Mouse (Mus musculus) E14TG2a.4 (cell line): ENCODE results near the gene Grip1.

Source experiments
- H3K27me3 ChIP-seq: 2 replicates; pipeline ENCODE4 v1.6.1; 2014; ENCODE audit warnings: low read length, control low read depth; ENCODE audit not compliant: insufficient read depth
- H3K36me3 ChIP-seq: 2 replicates; pipeline ENCODE4 v1.6.1; 2014; ENCODE audit warnings: low read length, control low read depth; ENCODE audit not compliant: insufficient read depth
- H3K4me1 ChIP-seq: replicated peaks from 2 replicates; pipeline ENCODE4 v1.6.1; 2014; ENCODE audit warnings: low read depth, low read length, control low read depth
- H3K4me3 ChIP-seq: replicated peaks from 2 replicates; pipeline ENCODE4 v1.5.1; 2014; ENCODE audit warnings: mild to moderate bottlenecking, low read length
- H3K9me3 ChIP-seq: 2 replicates; pipeline ENCODE4 v1.6.1; 2014; ENCODE audit warnings: low read length, control low read depth
- CTCF ChIP-seq: conservative IDR thresholded peaks from 2 replicates; pipeline ENCODE4 v1.5.1; 2014; ENCODE audit warnings: low read length
- NANOG ChIP-seq: IDR thresholded peaks from 2 replicates; pipeline ENCODE4 v1.6.1; 2014; ENCODE audit warnings: borderline replicate concordance, low read length, mixed read lengths
- POU5F1 ChIP-seq: IDR thresholded peaks from 2 replicates; pipeline ENCODE4 v1.6.1; 2014; ENCODE audit warnings: low read length, borderline replicate concordance

The Grip1 gene

GRCm38 (mm10) chr10:119834122-119834521 lies 380.5 kb downstream of the Grip1 start:
- H3K36me3 ChIP-seq, result no peaks in the 10 kb centered on the region
- no peak for TF ChIP-seq POU5F1
- no peak for TF ChIP-seq NANOG
- no peak for TF ChIP-seq CTCF
- H3K27me3 ChIP-seq, result no peaks in the 10 kb centered on the region
- no peak overlapping the region for H3K4me3 ChIP-seq
- peaks cover 32% of the 10 kb centered on the region for H3K4me1 ChIP-seq
- peaks cover 20% of the 10 kb centered on the region for H3K9me3 ChIP-seq

- Histone ChIP-seq H3K9me3 (no peaks in the 10 kb centered on the region), H3K4me1 (peaks cover 22% of the 10 kb centered on the region), H3K36me3 (no peaks in the 10 kb centered on the region), H3K27me3 (0 out of 2 replicates have a peak, but pooled peaks cover 2% of the 10 kb centered on the region), H3K4me3 (peak overlapping the region; percentile 51; the same call in 1 of the 2 replicates)
- TF ChIP-seq POU5F1 (no peak), CTCF (no peak), NANOG (no peak)
Measured at GRCm38 (mm10) chr10:119839645-119840044, 386.0 kb downstream of the Grip1 start.

- Histone ChIP-seq H3K4me1 (peaks cover 19% of the 10 kb centered on the region), H3K4me3 (no peak overlapping the region), H3K9me3 (no peaks in the 10 kb centered on the region), H3K27me3 (0 out of 2 replicates have a peak, but pooled peaks cover 2% of the 10 kb centered on the region), H3K36me3 (no peaks in the 10 kb centered on the region)
- TF ChIP-seq POU5F1 (no peak), NANOG (no peak), CTCF (no peak)
Measured at GRCm38 (mm10) chr10:119842004-119842403, 388.4 kb downstream of the Grip1 start.

- Histone ChIP-seq H3K27me3 (0 out of 2 replicates have a peak, but pooled peaks cover 2% of the 10 kb centered on the region), H3K4me3 (no peak overlapping the region), H3K36me3 (no peaks in the 10 kb centered on the region), H3K9me3 (peaks cover 11% of the 10 kb centered on the region), H3K4me1 (no peaks in the 10 kb centered on the region)
- TF ChIP-seq POU5F1, result no peak
- TF ChIP-seq CTCF, result no peak
- TF ChIP-seq NANOG, result no peak
Measured at GRCm38 (mm10) chr10:119845705-119846410, 392.2 kb downstream of the Grip1 start.

- no peak for TF ChIP-seq CTCF
- TF ChIP-seq POU5F1, result no peak
- no peak for TF ChIP-seq NANOG
- Histone ChIP-seq H3K9me3 (peaks cover 21% of the 10 kb centered on the region), H3K4me3 (no peak overlapping the region), H3K36me3 (no peaks in the 10 kb centered on the region), H3K27me3 (no peaks in the 10 kb centered on the region), H3K4me1 (no peaks in the 10 kb centered on the region)
Measured at GRCm38 (mm10) chr10:119851594-119851993, 398.0 kb downstream of the Grip1 start.

GRCm38 (mm10) chr10:119852582-119853135 lies 399.0 kb downstream of the Grip1 start:
- H3K36me3 ChIP-seq, result no peaks in the 10 kb centered on the region
- no peaks in the 10 kb centered on the region for H3K4me1 ChIP-seq
- no peaks in the 10 kb centered on the region for H3K27me3 ChIP-seq
- TF ChIP-seq POU5F1 (no peak), NANOG (no peak), CTCF (no peak)
- no peak overlapping the region for H3K4me3 ChIP-seq
- H3K9me3 ChIP-seq, result peaks cover 21% of the 10 kb centered on the region

GRCm38 (mm10) chr10:119867726-119868125 lies 414.1 kb downstream of the Grip1 start:
- Histone ChIP-seq H3K27me3 (no peaks in the 10 kb centered on the region), H3K4me1 (no peaks in the 10 kb centered on the region), H3K4me3 (no peak overlapping the region), H3K36me3 (no peaks in the 10 kb centered on the region), H3K9me3 (peaks cover 7% of the 10 kb centered on the region)
- TF ChIP-seq NANOG (no peak), CTCF (no peak), POU5F1 (no peak)

- Histone ChIP-seq H3K9me3 (no peaks in the 10 kb centered on the region), H3K27me3 (no peaks in the 10 kb centered on the region), H3K36me3 (no peaks in the 10 kb centered on the region), H3K4me3 (no peak overlapping the region), H3K4me1 (no peaks in the 10 kb centered on the region)
- TF ChIP-seq CTCF (no peak), NANOG (no peak), POU5F1 (no peak)
Measured at GRCm38 (mm10) chr10:119868995-119869579, 415.5 kb downstream of the Grip1 start.

GRCm38 (mm10) chr10:119876721-119877120 lies 423.1 kb downstream of the Grip1 start:
- no peaks in the 10 kb centered on the region for H3K36me3 ChIP-seq
- no peak overlapping the region for H3K4me3 ChIP-seq
- H3K4me1 ChIP-seq, result no peaks in the 10 kb centered on the region
- no peaks in the 10 kb centered on the region for H3K9me3 ChIP-seq
- TF ChIP-seq CTCF, result no peak
- no peak for TF ChIP-seq POU5F1
- TF ChIP-seq NANOG, result no peak
- H3K27me3 ChIP-seq, result no peaks in the 10 kb centered on the region
